Mouse (Mus musculus): ENCODE data around the gene Olfr398. TPM values are rescaled to one million over a fixed set of nuclear protein-coding genes. Genes with fewer than 3 reads are reported as not detected.

The Olfr398 gene
- not detected for total RNA-seq (2023)

GRCm38 (mm10) chr11:73990307-73990706 is at the start of gene Olfr398:
Gene Olfr398 (minus strand): TSS chr11:73990407.

GRCm38 (mm10) chr11:73960517-73960916 is 29.7 kb downstream of the Olfr398 start, which contains the start of gene Olfr397:
Gene Olfr397 (plus strand): TSS chr11:73960817.

DNA sequence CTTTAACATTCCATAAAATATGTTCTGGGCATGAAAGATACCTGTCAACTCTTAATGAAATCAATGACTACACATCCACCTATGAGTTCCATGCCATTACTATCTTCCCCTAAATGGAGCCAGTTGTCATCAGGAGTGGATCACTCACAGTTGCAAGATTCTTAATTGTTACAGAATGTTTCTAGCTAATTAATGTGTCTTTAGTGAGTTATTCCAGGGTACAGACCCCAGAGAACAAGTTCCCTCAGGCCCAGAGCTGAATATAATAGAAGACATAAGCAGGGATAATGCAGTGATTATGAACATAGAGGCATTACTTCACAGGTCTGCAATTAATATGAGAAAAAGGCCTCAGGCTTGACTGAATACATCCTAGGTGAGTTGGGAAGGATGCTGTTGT is 53.8 kb downstream of the Olfr398 start, which contains the start of gene Olfr23:
TSS of gene Olfr23 (plus strand) at position 301 of the 400 bp plus-strand sequence.

Other genes starting within 250 kb of the Olfr398 start
- gene Olfr389, start 209.7 kb downstream of the Olfr398 start, total RNA-seq (2023): not detected
- not detected for gene Olfr390, start 207.4 kb downstream of the Olfr398 start, total RNA-seq (2023)
- not detected for gene Olfr391-ps, start 187.4 kb downstream of the Olfr398 start, total RNA-seq (2023)
- not detected for gene Olfr392, start 173.4 kb downstream of the Olfr398 start, total RNA-seq (2023)
- not detected for gene Olfr393, start 139.0 kb downstream of the Olfr398 start, total RNA-seq (2023)
- gene Olfr394, start 99.6 kb downstream of the Olfr398 start, total RNA-seq (2023): not detected
- gene Olfr395, start 81.1 kb downstream of the Olfr398 start, total RNA-seq (2023): not detected
- not detected for gene Olfr23, start 53.7 kb downstream of the Olfr398 start, total RNA-seq (2023)
- not detected for gene Olfr397, start 29.6 kb downstream of the Olfr398 start, total RNA-seq (2023)
- not detected for gene Olfr139, start 66.1 kb upstream of the Olfr398 start, total RNA-seq (2023)
- gene Olfr399, start 66.2 kb upstream of the Olfr398 start, total RNA-seq (2023): not detected
- gene Zfp616, start 79.5 kb upstream of the Olfr398 start, total RNA-seq (2023): not detected
- not detected for gene Olfr401, start 123.3 kb upstream of the Olfr398 start, total RNA-seq (2023)
- not detected for gene Olfr402, start 163.1 kb upstream of the Olfr398 start, total RNA-seq (2023)
- not detected for gene Olfr403, start 195.8 kb upstream of the Olfr398 start, total RNA-seq (2023)
- not detected for gene Olfr43, start 221.0 kb upstream of the Olfr398 start, total RNA-seq (2023)

Data from neutrophil, adult 59 days (primary cell).